Mouse (Mus musculus) embryonic facial prominence, embryonic 14.5 days (tissue): ENCODE data around the gene Dnm2. TPM values are rescaled to one million over a fixed set of nuclear protein-coding genes. Genes with fewer than 3 reads are reported as not detected.
"Not testable (repeated sequence)": the region's sequence is repeated elsewhere in the genome, so short reads cannot be mapped to it uniquely, and the experiment has no call there.

ENCODE experiments used
- ATAC-seq: fragments of 200-750 bp; cut with Nextera tagmentation; 2 replicates; pipeline ENCODE4 v1.8.0; 2017; ENCODE audit warnings: low read depth, moderate number of reproducible peaks, moderate TSS enrichment
- DNase-seq: peaks from one replicate; pipeline ENCODE4 v3.0.0-alpha.2; 2015; ENCODE audit warnings: low spot score
- H3K27ac ChIP-seq: fragments of 300-500 bp; sonication (generic); replicated peaks from 2 replicates; pipeline ENCODE4 v1.5.1; 2014; ENCODE audit warnings: low read depth, mild to moderate bottlenecking, low read length, moderate library complexity
- H3K27me3 ChIP-seq: fragments of 300-500 bp; sonication (generic); replicated peaks from 2 replicates; pipeline ENCODE4 v1.6.1; 2014; ENCODE audit warnings: low read length; ENCODE audit not compliant: control insufficient read depth, insufficient read depth
- H3K36me3 ChIP-seq: fragments of 300-500 bp; sonication (generic); 2 replicates; pipeline ENCODE4 v1.6.1; 2014; ENCODE audit warnings: low read length, mixed read lengths; ENCODE audit not compliant: control insufficient read depth, insufficient read depth
- H3K4me1 ChIP-seq: fragments of 300-500 bp; sonication (generic); 2 replicates; pipeline ENCODE4 v1.6.1; 2014; ENCODE audit warnings: antibody characterized with exemption, low read length; ENCODE audit not compliant: control insufficient read depth, insufficient read depth
- H3K4me2 ChIP-seq: fragments of 300-500 bp; sonication (generic); 2 replicates; pipeline ENCODE4 v1.6.1; 2014; ENCODE audit warnings: low read depth, mild to moderate bottlenecking, low read length, moderate library complexity, mixed read lengths
- H3K4me3 ChIP-seq: fragments of 300-500 bp; sonication (generic); 2 replicates; pipeline ENCODE4 v1.5.1; 2014; ENCODE audit warnings: low read depth, mild to moderate bottlenecking, low read length
- H3K9ac ChIP-seq: fragments of 300-500 bp; sonication (generic); 2 replicates; pipeline ENCODE4 v1.6.1; 2014; ENCODE audit warnings: low read depth, mild to moderate bottlenecking, low read length, moderate library complexity, mixed read lengths
- H3K9me3 ChIP-seq: fragments of 300-500 bp; sonication (generic); 2 replicates; pipeline ENCODE4 v1.6.1; 2016; ENCODE audit warnings: low read length; ENCODE audit not compliant: control insufficient read depth
- WGBS: fragments of 180-500 bp; shearing (Covaris S2); extraction: QIAGEN DNeasy Blood & Tissue Kit; methylation state at CpG from one replicate; pipeline ENCODE4 v1.1.7; 2014; 5-methylcytosine and 5-hydroxymethylcytosine counted together
- polyA plus RNA-seq: library from polyadenylated mRNA; unstranded; fragments of >200 nt; fragmentation: Nextera tagmentation; extraction: Ambion mirVana; gene quantifications from 2 replicates; pipeline ENCODE4 v1.2.1, GENCODE M21; 2014

Gene Dnm2
- polyA plus RNA-seq, 1 experiment from 2014 or later, result 65.8 TPM

DNA sequence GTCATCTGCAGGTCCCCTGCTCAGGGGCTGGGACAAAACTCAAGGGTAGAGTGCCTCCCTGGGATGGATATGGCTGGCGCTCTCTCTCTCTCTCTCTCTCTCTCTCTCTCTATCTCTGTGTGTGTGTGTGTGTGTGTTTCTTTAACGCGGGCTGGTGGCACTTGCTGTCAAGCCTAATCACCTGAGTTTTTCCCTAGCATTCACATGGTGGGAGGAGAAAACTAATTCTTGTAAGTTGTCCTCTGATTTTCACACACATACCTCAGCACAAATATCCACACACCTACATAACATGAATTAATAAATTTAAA is 101.9 kb downstream of the Dnm2 start:
- ATAC-seq, result no peak

GRCm38 (mm10) chr9:21527100-21527801 is 102.5 kb downstream of the Dnm2 start:
- ATAC-seq (no peak), DNase-seq (no peak)
- no peak overlapping the region for H3K27ac ChIP-seq
- WGBS, result 95% methylated on average over 2 of the region's 2 CpGs
- no peak overlapping the region for H3K9ac ChIP-seq
- no peaks in the 10 kb centered on the region for H3K9me3 ChIP-seq
- no peaks in the 10 kb centered on the region for H3K36me3 ChIP-seq
- H3K4me1 ChIP-seq, result 0 out of 2 replicates have a peak, but pooled peaks cover 3% of the 10 kb centered on the region
- H3K4me3 ChIP-seq, result no peak overlapping the region
- H3K27me3 ChIP-seq, result no peaks in the 10 kb centered on the region
- no peak overlapping the region for H3K4me2 ChIP-seq

More for the DNA sequence above, 101.9 kb downstream of the Dnm2 start:
- DNase-seq, result no peak
- no peaks in the 10 kb centered on the region for H3K9me3 ChIP-seq
- no peak overlapping the region for H3K4me3 ChIP-seq
- H3K27me3 ChIP-seq, result no peaks in the 10 kb centered on the region
- H3K27ac ChIP-seq, result no peak overlapping the region
- no peak overlapping the region for H3K4me2 ChIP-seq
- no peak overlapping the region for H3K9ac ChIP-seq
- H3K4me1 ChIP-seq, result 0 out of 2 replicates have a peak, but pooled peaks cover 3% of the 10 kb centered on the region
- no peaks in the 10 kb centered on the region for H3K36me3 ChIP-seq
- WGBS, result 82% methylated on average over 3 of the region's 3 CpGs

GRCm38 (mm10) chr9:21527917-21528324 is 103.2 kb downstream of the Dnm2 start:
- DNase-seq (no peak), ATAC-seq (no peak)
- WGBS, result 43% methylated on average over 1 of the region's 1 CpGs
- Histone ChIP-seq H3K4me1 (0 out of 2 replicates have a peak, but pooled peaks cover 3% of the 10 kb centered on the region), H3K27me3 (no peaks in the 10 kb centered on the region), H3K4me2 (no peak overlapping the region), H3K4me3 (no peak overlapping the region), H3K27ac (no peak overlapping the region), H3K9ac (no peak overlapping the region), H3K36me3 (no peaks in the 10 kb centered on the region), H3K9me3 (no peaks in the 10 kb centered on the region)

- no peaks in the 10 kb centered on the region for H3K36me3 ChIP-seq
- no peaks in the 10 kb centered on the region for H3K27me3 ChIP-seq
- ATAC-seq (no peak), DNase-seq (no peak)
- no peaks in the 10 kb centered on the region for H3K4me1 ChIP-seq
- no peak overlapping the region for H3K27ac ChIP-seq
- no peaks in the 10 kb centered on the region for H3K9me3 ChIP-seq
- H3K4me2 ChIP-seq, result no peak overlapping the region
- H3K4me3 ChIP-seq, result no peak overlapping the region
- H3K9ac ChIP-seq, result no peak overlapping the region
- 93% methylated on average over 14 of the region's 14 CpGs for WGBS
Measured at GRCm38 (mm10) chr9:21536501-21536900, 111.8 kb downstream of the Dnm2 start.

GRCm38 (mm10) chr9:21537009-21537408 is 112.3 kb downstream of the Dnm2 start:
- ATAC-seq, result no peak
- WGBS, result 68% methylated on average over 4 of the region's 4 CpGs
- Histone ChIP-seq H3K4me3 (no peak overlapping the region), H3K9ac (no peak overlapping the region), H3K27ac (no peak overlapping the region), H3K9me3 (no peaks in the 10 kb centered on the region), H3K27me3 (no peaks in the 10 kb centered on the region), H3K4me2 (no peak overlapping the region), H3K36me3 (no peaks in the 10 kb centered on the region), H3K4me1 (no peaks in the 10 kb centered on the region)
- DNase-seq, result no peak

GRCm38 (mm10) chr9:21539981-21540753 is 115.5 kb downstream of the Dnm2 start:
- Histone ChIP-seq H3K4me1 (peaks cover 7% of the 10 kb centered on the region), H3K4me3 (no peak overlapping the region), H3K9ac (no peak overlapping the region), H3K4me2 (no peak overlapping the region), H3K27ac (no peak overlapping the region), H3K27me3 (no peaks in the 10 kb centered on the region), H3K9me3 (no peaks in the 10 kb centered on the region), H3K36me3 (no peaks in the 10 kb centered on the region)
- 76% methylated on average over 7 of the region's 7 CpGs for WGBS
- ATAC-seq, result no peak
- DNase-seq, result no peak

GRCm38 (mm10) chr9:21542001-21542400 is 117.3 kb downstream of the Dnm2 start:
- not testable (repeated sequence) for H3K4me2 ChIP-seq, H3K27me3 ChIP-seq, DNase-seq, H3K27ac ChIP-seq, H3K9ac ChIP-seq, H3K4me3 ChIP-seq, ATAC-seq, H3K4me1 ChIP-seq, H3K9me3 ChIP-seq, H3K36me3 ChIP-seq
- WGBS, result 92% methylated on average over 2 of the region's 2 CpGs

- peak overlapping the region; percentile 88 for H3K4me3 ChIP-seq
- peak overlapping the region; percentile 77 for H3K4me2 ChIP-seq
- H3K27ac ChIP-seq, result peak overlapping the region; percentile 99
- H3K9ac ChIP-seq, result peak overlapping the region; percentile 64
- peak; percentile 95 for DNase-seq
- no peaks in the 10 kb centered on the region for H3K27me3 ChIP-seq
- no peaks in the 10 kb centered on the region for H3K9me3 ChIP-seq
- H3K36me3 ChIP-seq, result peaks cover 8% of the 10 kb centered on the region; the same call in 1 of the 2 replicates
- H3K4me1 ChIP-seq, result peaks cover 19% of the 10 kb centered on the region
- peak; percentile 82 for ATAC-seq
- WGBS, result 6% methylated on average over 9 of the region's 9 CpGs
Measured at GRCm38 (mm10) chr9:21545351-21545915, 120.7 kb downstream of the Dnm2 start.
